Mouse (Mus musculus) lung, embryonic 16.5 days (tissue): ENCODE measurements at regions not wholly inside any gene's neighbourhood (a gene's known extent, or its start where the extent isn't known, plus 50 kb on each side); places are given as distances from the start of the nearest gene placed in this dataset.
"Not testable (repeated sequence)": the region's sequence is repeated elsewhere in the genome, so short reads cannot be mapped to it uniquely, and the experiment has no call there.

ENCODE experiments used
- ATAC-seq: fragments of 200-750 bp; cut with Nextera tagmentation; 2 replicates; pipeline ENCODE4 v1.8.0; 2017; ENCODE audit warnings: low read depth, mild to moderate bottlenecking, moderate library complexity
- H3K27ac ChIP-seq: fragments of 300-500 bp; sonication (generic); 2 replicates; pipeline ENCODE4 v1.5.1; 2014; ENCODE audit warnings: mild to moderate bottlenecking, control low read depth, low read length
- H3K27me3 ChIP-seq: fragments of 300-500 bp; sonication (generic); 2 replicates; pipeline ENCODE4 v1.6.1; 2014; ENCODE audit warnings: low read depth, low read length, mixed read lengths; ENCODE audit not compliant: control insufficient read depth, insufficient read depth
- H3K36me3 ChIP-seq: fragments of 300-500 bp; sonication (generic); 2 replicates; pipeline ENCODE4 v1.6.1; 2014; ENCODE audit warnings: low read length; ENCODE audit not compliant: control insufficient read depth, insufficient read depth
- H3K4me1 ChIP-seq: fragments of 300-500 bp; sonication (generic); replicated peaks from 2 replicates; pipeline ENCODE4 v1.6.1; 2014; ENCODE audit warnings: low read length, mixed read lengths; ENCODE audit not compliant: control insufficient read depth, insufficient read depth
- H3K4me2 ChIP-seq: fragments of 300-500 bp; sonication (generic); 2 replicates; pipeline ENCODE4 v1.6.1; 2014; ENCODE audit warnings: low read depth, low read length, control low read depth
- H3K4me3 ChIP-seq: fragments of 300-500 bp; sonication (generic); 2 replicates; pipeline ENCODE4 v1.5.1; 2014; ENCODE audit warnings: mild to moderate bottlenecking, low read length, control low read depth
- H3K9ac ChIP-seq: fragments of 300-500 bp; sonication (generic); 2 replicates; pipeline ENCODE4 v1.6.1; 2014; ENCODE audit warnings: low read length, control low read depth
- H3K9me3 ChIP-seq: fragments of 300-500 bp; sonication (generic); 2 replicates; pipeline ENCODE4 v1.6.1; 2016; ENCODE audit warnings: low read length; ENCODE audit not compliant: control insufficient read depth
- WGBS: fragments of 180-500 bp; shearing (Covaris S2); extraction: QIAGEN DNeasy Blood & Tissue Kit; methylation state at CpG from one replicate; pipeline ENCODE4 v1.1.7; 2014; 5-methylcytosine and 5-hydroxymethylcytosine counted together

DNA sequence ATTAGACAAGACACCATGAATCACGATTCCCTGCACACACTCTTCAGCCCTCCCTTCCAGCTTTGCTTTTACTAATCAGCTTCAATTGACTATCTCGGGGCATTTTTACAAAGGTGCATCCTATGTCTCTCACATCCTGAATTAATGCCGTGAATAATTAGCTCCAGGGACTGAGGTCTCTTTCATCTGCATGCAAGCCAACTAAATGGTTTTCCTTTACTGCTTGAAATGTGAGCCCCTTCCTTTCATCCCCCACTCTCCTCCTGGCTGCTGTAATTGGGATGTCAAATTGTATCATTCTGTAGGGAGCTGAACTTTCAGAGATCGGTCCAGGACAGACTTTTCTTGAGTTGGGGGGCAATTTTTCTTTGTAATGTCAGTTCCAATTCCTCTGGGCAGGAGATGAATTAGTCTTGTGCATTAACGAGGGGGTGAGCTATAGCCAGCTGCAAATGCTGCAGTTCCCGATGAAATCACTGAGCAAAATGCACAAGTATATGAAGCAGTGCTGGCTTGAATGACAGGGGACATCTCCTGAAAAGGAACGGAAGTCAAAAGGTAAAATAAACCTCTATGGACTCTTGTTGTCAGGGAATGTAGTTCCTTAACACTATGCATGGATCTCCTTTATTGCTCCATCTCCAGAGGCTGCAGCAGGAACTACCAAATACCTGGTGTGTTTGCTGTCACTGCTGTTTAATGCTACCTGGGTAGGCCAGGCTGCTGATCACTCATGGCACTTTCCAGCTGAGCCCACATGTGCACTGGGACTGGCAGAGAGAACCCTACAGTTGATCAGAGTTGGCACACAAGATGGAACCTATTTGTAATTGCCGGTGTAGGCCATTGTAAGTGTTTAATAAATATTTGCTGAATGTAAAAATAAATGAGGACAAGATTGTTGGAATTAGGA, 1420.2 kb upstream of the Gm7489 start:
- no peaks in the 10 kb centered on the region for H3K36me3 ChIP-seq
- no peaks in the 10 kb centered on the region for H3K4me1 ChIP-seq
- no peak for ATAC-seq
- H3K27ac ChIP-seq: no peak overlapping the region
- H3K9me3 ChIP-seq: no peaks in the 10 kb centered on the region
- no peaks in the 10 kb centered on the region for H3K27me3 ChIP-seq
- no peak overlapping the region for H3K4me2 ChIP-seq
- 47% methylated on average over 8 of the region's 8 CpGs for WGBS
- H3K9ac ChIP-seq: no peak overlapping the region
- no peak overlapping the region for H3K4me3 ChIP-seq

GRCm38 (mm10) chr15:52478124-52478523, 1406.6 kb upstream of the Gm7489 start:
- H3K4me1 ChIP-seq, H3K9me3 ChIP-seq, H3K4me3 ChIP-seq, H3K9ac ChIP-seq, H3K27ac ChIP-seq, ATAC-seq, H3K27me3 ChIP-seq, H3K4me2 ChIP-seq, H3K36me3 ChIP-seq: not testable (repeated sequence)
- WGBS: 87% methylated on average over 16 of the region's 20 CpGs

GRCm38 (mm10) chr15:52480834-52481233, 1403.9 kb upstream of the Gm7489 start:
- H3K9ac ChIP-seq: no peak overlapping the region
- no peak overlapping the region for H3K4me3 ChIP-seq
- WGBS: 44% methylated on average over 3 of the region's 3 CpGs
- H3K36me3 ChIP-seq: no peaks in the 10 kb centered on the region
- no peaks in the 10 kb centered on the region for H3K9me3 ChIP-seq
- no peak overlapping the region for H3K27ac ChIP-seq
- no peak overlapping the region for H3K4me2 ChIP-seq
- H3K27me3 ChIP-seq: no peaks in the 10 kb centered on the region
- ATAC-seq: no peak
- H3K4me1 ChIP-seq: no peaks in the 10 kb centered on the region

GRCm38 (mm10) chr15:52483598-52484165, 1401.0 kb upstream of the Gm7489 start:
- Histone ChIP-seq H3K9me3 (no peaks in the 10 kb centered on the region), H3K4me1 (no peaks in the 10 kb centered on the region), H3K4me3 (no peak overlapping the region), H3K36me3 (no peaks in the 10 kb centered on the region), H3K27me3 (no peaks in the 10 kb centered on the region), H3K27ac (no peak overlapping the region), H3K9ac (no peak overlapping the region), H3K4me2 (no peak overlapping the region)
- 45% methylated on average over 5 of the region's 5 CpGs for WGBS
- peak; percentile 68; the same call in 1 of the 2 replicates for ATAC-seq

DNA sequence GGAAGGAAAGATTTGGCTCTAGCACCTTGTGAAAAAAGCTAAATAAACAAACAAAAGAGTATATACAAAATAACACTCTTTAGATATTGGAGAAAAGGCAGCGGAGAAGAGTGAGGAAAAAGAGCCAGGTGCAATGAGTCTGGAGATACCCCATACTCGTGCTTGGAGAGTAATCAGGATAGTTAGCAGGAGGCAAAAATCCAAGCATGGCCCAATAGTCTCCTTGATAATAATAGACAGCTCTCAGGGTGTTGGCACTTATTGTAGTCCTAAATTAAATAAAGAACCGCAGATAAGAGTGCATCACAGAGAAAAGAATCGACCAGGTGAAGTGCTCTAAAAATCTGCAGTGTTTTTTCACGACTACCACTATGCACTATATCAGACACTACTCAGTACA, 1400.4 kb upstream of the Gm7489 start:
- no peak for ATAC-seq
- 45% methylated on average over 5 of the region's 5 CpGs for WGBS
- Histone ChIP-seq H3K4me3 (no peak overlapping the region), H3K27ac (no peak overlapping the region), H3K27me3 (no peaks in the 10 kb centered on the region), H3K9me3 (no peaks in the 10 kb centered on the region), H3K9ac (no peak overlapping the region), H3K36me3 (no peaks in the 10 kb centered on the region), H3K4me2 (no peak overlapping the region), H3K4me1 (no peaks in the 10 kb centered on the region)

- Histone ChIP-seq H3K4me2 (no peak overlapping the region), H3K36me3 (no peaks in the 10 kb centered on the region), H3K27me3 (no peaks in the 10 kb centered on the region), H3K4me1 (no peaks in the 10 kb centered on the region), H3K27ac (no peak overlapping the region), H3K9ac (no peak overlapping the region), H3K9me3 (no peaks in the 10 kb centered on the region), H3K4me3 (no peak overlapping the region)
- WGBS: 26% methylated on average over 9 of the region's 9 CpGs
- peak; percentile 54 for ATAC-seq
Observed at GRCm38 (mm10) chr15:52505278-52505831, 1379.4 kb upstream of the Gm7489 start.

DNA sequence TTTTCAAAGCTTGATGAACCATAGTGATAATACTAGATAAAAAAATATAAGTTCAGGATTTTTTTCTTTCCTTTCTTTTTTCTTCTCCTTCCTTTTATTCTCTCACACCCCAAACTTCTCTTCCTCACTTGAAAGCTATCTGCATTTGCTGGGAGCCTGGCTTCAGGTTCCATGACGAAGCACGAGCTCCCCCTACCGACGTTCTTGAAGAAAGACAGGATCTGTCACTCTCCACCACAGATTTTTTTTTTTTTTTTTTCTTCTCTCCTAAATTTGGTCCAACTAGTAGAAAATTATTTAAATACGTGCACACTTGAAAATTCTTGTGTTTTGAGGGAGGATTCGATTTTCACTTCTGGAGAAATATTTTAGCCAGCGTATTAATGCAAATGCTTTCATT, 1377.8 kb upstream of the Gm7489 start:
- no peak for ATAC-seq
- H3K9ac ChIP-seq: no peak overlapping the region
- no peaks in the 10 kb centered on the region for H3K4me1 ChIP-seq
- H3K27ac ChIP-seq: no peak overlapping the region
- H3K4me2 ChIP-seq: no peak overlapping the region
- H3K4me3 ChIP-seq: no peak overlapping the region
- H3K27me3 ChIP-seq: no peaks in the 10 kb centered on the region
- H3K9me3 ChIP-seq: no peaks in the 10 kb centered on the region
- H3K36me3 ChIP-seq: no peaks in the 10 kb centered on the region
- WGBS: 4% methylated on average over 7 of the region's 7 CpGs

GRCm38 (mm10) chr15:52508609-52509008, 1376.1 kb upstream of the Gm7489 start:
- H3K4me2 ChIP-seq: no peak overlapping the region
- no peak overlapping the region for H3K4me3 ChIP-seq
- H3K9ac ChIP-seq: no peak overlapping the region
- H3K4me1 ChIP-seq: no peaks in the 10 kb centered on the region
- H3K27me3 ChIP-seq: no peaks in the 10 kb centered on the region
- 44% methylated on average over 2 of the region's 2 CpGs for WGBS
- H3K9me3 ChIP-seq: no peaks in the 10 kb centered on the region
- no peak for ATAC-seq
- H3K27ac ChIP-seq: no peak overlapping the region
- no peaks in the 10 kb centered on the region for H3K36me3 ChIP-seq

DNA sequence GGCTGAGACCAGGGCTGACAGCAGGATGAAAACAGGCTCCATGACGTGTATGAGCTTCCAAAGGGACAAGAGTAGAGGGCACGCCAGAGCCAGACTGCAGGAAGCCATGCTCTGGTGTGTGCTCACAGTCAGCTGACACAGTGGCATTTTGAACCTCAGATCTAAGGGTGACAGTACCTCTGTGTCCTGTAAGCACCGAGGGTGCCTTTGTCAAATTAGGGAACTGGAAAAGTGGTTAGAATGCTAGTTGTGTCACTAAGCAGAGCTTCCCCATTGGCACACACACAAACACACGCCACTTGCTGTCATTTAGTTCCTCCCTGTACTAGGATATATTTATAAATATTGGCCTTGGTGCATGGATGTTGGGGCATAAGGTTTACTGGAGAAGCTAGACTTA, 1374.6 kb upstream of the Gm7489 start:
- no peak overlapping the region for H3K9ac ChIP-seq
- 57% methylated on average over 4 of the region's 4 CpGs for WGBS
- H3K27me3 ChIP-seq: no peaks in the 10 kb centered on the region
- no peak overlapping the region for H3K4me2 ChIP-seq
- H3K27ac ChIP-seq: no peak overlapping the region
- no peak overlapping the region for H3K4me3 ChIP-seq
- no peaks in the 10 kb centered on the region for H3K36me3 ChIP-seq
- H3K4me1 ChIP-seq: no peaks in the 10 kb centered on the region
- no peak for ATAC-seq
- H3K9me3 ChIP-seq: no peaks in the 10 kb centered on the region
